Mouse (Mus musculus) kidney, embryonic 14.5 days (tissue): ENCODE measurements around the gene Dlg1. TPM values are rescaled to one million over a fixed set of nuclear protein-coding genes. Genes with fewer than 3 reads are reported as not detected.

Experiments
- ATAC-seq: fragments of 200-750 bp; cut with Nextera tagmentation; 2 replicates; pipeline ENCODE4 v1.8.0; 2017; ENCODE audit warnings: moderate number of reproducible peaks, mild to moderate bottlenecking, moderate TSS enrichment, moderate library complexity; ENCODE audit not compliant: low FRiP score, low TSS enrichment
- H3K27ac ChIP-seq: fragments of 300-500 bp; sonication (generic); 2 replicates; pipeline ENCODE4 v1.5.1; 2014; ENCODE audit warnings: low read depth, mild to moderate bottlenecking, low read length, moderate library complexity, mixed read lengths
- H3K27me3 ChIP-seq: fragments of 300-500 bp; sonication (generic); 2 replicates; pipeline ENCODE4 v1.6.1; 2014; ENCODE audit warnings: mild to moderate bottlenecking, low read length; ENCODE audit not compliant: control insufficient read depth, insufficient read depth
- H3K36me3 ChIP-seq: fragments of 300-500 bp; sonication (generic); 2 replicates; pipeline ENCODE4 v1.6.1; 2014; ENCODE audit warnings: low read length, mixed read lengths; ENCODE audit not compliant: control insufficient read depth, insufficient read depth
- H3K4me1 ChIP-seq: fragments of 300-500 bp; sonication (generic); 2 replicates; pipeline ENCODE4 v1.6.1; 2014; ENCODE audit warnings: low read length, mixed read lengths; ENCODE audit not compliant: control insufficient read depth, insufficient read depth
- H3K4me2 ChIP-seq: fragments of 300-500 bp; sonication (generic); replicated peaks from 2 replicates; pipeline ENCODE4 v1.6.1; 2014; ENCODE audit warnings: low read depth, mild to moderate bottlenecking, low read length
- H3K4me3 ChIP-seq: fragments of 300-500 bp; sonication (generic); 2 replicates; pipeline ENCODE4 v1.5.1; 2014; ENCODE audit warnings: mild to moderate bottlenecking, low read length
- H3K9ac ChIP-seq: fragments of 300-500 bp; sonication (generic); 2 replicates; pipeline ENCODE4 v1.6.1; 2014; ENCODE audit warnings: low read depth, mild to moderate bottlenecking, low read length, moderate library complexity
- H3K9me3 ChIP-seq: fragments of 300-500 bp; sonication (generic); 2 replicates; pipeline ENCODE4 v1.6.1; 2016; ENCODE audit warnings: low read length; ENCODE audit not compliant: control insufficient read depth
- WGBS: fragments of 180-500 bp; shearing (Covaris S2); extraction: QIAGEN DNeasy Blood & Tissue Kit; methylation state at CpG from one replicate; pipeline ENCODE4 v1.1.7; 2014; 5-methylcytosine and 5-hydroxymethylcytosine counted together
- polyA plus RNA-seq: library from polyadenylated mRNA; unstranded; fragments of >200 nt; fragmentation: Nextera tagmentation; extraction: Ambion mirVana; gene quantifications from 2 replicates; pipeline ENCODE4 v1.2.1, GENCODE M21; 2014

Gene Dlg1
- polyA plus RNA-seq, result 29.1 and 35.4 TPM in 2 replicates

DNA sequence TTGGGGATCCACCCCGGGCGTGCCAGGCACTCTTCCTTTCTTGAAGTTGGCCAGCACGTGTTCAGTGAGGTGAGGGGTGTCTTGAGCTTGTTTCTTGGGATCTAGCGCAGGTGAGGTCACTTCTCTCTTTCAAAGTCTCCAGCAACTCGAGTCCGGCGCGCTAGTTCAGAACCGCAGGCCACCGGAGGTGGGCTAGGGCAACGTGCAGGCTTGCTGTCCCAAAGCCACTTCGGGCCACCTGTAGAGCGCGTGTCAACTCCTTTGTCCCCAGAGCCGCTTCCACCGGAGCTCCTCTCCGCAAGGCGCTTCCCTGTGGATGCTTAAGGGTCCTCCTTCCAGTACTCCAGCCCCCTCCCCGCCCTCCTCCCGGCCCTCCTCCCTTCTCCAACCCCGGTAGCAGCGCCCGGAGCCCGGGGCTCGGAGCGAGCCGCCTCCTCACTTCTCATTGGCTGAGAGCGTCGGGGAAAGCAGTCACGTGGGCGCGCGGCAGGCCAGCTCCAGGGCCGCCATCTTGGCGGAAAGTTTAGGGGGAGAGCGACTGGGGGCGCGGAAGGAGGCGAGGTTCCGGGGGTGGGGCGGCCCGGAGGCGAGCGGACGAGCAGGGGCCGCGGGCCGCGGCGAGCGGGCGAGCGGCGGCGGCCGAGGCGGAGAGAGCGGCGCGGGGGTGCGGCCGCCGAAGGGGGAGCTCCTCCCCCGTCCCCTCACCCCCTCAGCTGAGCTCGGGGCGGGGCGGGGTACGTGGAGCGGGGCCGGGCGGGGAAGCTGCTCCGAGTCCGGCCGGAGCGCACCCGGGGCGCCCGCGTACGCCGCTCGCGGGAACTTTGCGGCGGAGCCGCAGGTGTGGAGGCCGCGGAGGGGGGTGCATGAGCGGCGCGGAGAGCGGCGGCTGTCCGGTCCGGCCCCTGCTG lies at the start of gene Dlg1:
Gene Dlg1 (plus strand): TSS at position 65 of the 908 bp plus-strand sequence.
- Histone ChIP-seq H3K4me1 (peaks cover 13% of the 10 kb centered on the region; the same call in 1 of the 2 replicates), H3K4me2 (peak within 1 kb of the TSS; percentile 72), H3K9me3 (no peaks in the 10 kb centered on the region), H3K9ac (peak within 1 kb of the TSS; percentile 90), H3K4me3 (peak within 1 kb of the TSS; percentile 92), H3K36me3 (peaks cover 21% of the 10 kb centered on the region), H3K27ac (peak within 1 kb of the TSS; percentile 91), H3K27me3 (no peaks in the 10 kb centered on the region)
- WGBS, result under 1% methylated on average over 63 of the region's 95 CpGs
- ATAC-seq, result peak; percentile 97

DNA sequence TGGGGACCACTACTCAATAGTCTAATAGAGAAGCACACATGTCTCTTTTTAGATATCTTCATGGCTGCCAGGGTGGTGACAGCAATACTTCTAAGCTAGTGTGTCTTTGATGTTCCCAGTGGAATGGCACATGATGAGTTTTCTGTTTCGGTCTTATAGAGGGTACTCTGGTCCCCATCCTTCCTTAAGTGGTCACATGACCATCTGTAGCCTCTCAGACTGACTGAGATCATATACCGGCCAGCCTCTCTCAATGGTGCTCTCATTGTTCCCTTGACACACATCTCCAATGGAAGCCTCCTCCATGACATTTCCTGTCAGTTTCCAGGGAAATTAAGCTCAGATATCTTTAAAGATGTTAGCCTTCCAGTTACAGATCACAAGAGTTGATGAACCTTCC lies 46.9 kb upstream of the Dlg1 start:
- H3K4me2 ChIP-seq, result no peak overlapping the region
- no peak for ATAC-seq
- no peak overlapping the region for H3K9ac ChIP-seq
- WGBS, result 77% methylated on average over 2 of the region's 2 CpGs
- H3K9me3 ChIP-seq, result no peaks in the 10 kb centered on the region
- peaks cover 8% of the 10 kb centered on the region for H3K4me1 ChIP-seq
- H3K27ac ChIP-seq, result no peak overlapping the region
- no peak overlapping the region for H3K4me3 ChIP-seq
- no peaks in the 10 kb centered on the region for H3K36me3 ChIP-seq
- no peaks in the 10 kb centered on the region for H3K27me3 ChIP-seq

DNA sequence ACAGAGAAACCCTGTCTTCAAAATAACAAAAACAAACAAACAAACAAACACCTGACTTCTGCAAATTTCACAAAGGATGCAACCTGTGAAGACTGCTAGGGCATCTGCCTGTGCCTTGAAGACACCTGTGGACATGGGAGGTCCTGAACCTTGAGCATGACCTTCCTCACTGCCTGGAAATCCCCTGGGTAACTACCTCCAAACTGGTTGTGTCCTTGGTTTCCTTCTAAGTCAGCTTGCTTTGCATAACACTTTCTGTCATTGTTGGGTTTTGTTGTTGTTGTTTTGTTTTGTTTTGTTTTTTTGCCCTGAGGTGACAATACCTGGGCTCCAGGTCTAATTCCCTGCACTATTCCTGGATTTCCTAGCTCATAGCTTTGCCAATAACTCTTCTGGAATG lies 46.1 kb upstream of the Dlg1 start:
- ATAC-seq, result no peak
- Histone ChIP-seq H3K27ac (no peak overlapping the region), H3K9ac (no peak overlapping the region), H3K4me3 (no peak overlapping the region), H3K9me3 (no peaks in the 10 kb centered on the region), H3K27me3 (no peaks in the 10 kb centered on the region), H3K4me1 (peaks cover 8% of the 10 kb centered on the region), H3K36me3 (no peaks in the 10 kb centered on the region), H3K4me2 (no peak overlapping the region)

DNA sequence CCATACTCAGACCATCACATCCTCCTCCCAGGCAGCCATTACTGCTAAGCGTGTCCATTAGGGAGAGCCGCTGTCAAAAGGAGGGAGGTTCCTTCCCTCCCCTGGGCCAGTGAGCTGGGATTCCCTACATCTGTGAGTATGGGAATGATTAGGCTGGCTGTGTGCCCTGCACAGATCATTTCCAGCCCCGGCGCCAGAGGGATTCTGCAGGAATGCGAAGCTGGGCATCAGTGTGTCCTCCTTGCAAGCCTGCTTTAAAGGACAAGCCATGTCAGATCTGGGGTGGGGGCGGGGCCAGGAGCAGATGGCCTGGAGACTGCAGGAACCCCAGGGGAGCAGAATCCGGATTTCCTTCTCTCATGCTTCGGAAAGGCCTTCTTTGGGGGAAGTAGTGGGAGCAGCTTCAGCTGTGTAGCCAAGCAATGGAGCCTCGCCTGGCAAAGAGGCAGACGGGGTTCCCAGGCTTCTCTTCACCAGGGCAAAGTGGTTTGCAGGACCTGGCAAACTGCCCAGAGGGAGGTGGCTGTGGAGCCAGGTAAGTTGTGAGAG lies 45.3 kb upstream of the Dlg1 start:
- no peak overlapping the region for H3K9ac ChIP-seq
- peaks cover 8% of the 10 kb centered on the region for H3K4me1 ChIP-seq
- H3K4me3 ChIP-seq, result peak overlapping the region; percentile 16; the same call in 1 of the 2 replicates
- H3K4me2 ChIP-seq, result peak overlapping the region; percentile 31
- 24% methylated on average over 10 of the region's 10 CpGs for WGBS
- no peaks in the 10 kb centered on the region for H3K27me3 ChIP-seq
- no peaks in the 10 kb centered on the region for H3K9me3 ChIP-seq
- H3K36me3 ChIP-seq, result no peaks in the 10 kb centered on the region
- ATAC-seq, result 0 out of 2 replicates have a peak, but pooled peaks have one; percentile 35
- peak overlapping the region; percentile 47; the same call in 1 of the 2 replicates for H3K27ac ChIP-seq

DNA sequence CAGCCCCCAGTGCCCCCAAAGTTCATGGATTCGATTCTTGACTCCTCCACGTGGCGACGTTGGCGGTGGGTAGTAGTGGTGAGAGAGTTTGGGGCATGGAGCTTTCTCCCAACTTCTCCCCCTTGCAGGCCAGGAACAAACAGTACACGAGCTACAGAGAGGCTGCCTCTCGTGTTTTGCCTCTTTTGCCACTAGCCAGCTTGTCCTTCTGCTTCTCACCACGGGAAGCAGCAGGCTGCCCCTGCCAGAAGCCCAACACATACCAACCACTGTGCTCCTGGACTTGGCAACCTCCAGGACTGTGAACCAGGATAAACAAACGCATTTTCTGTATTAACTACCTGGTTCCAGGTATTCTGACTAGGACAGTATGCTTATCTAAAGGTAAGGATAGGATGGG lies 44.6 kb upstream of the Dlg1 start:
- Histone ChIP-seq H3K9ac (no peak overlapping the region), H3K4me3 (no peak overlapping the region), H3K36me3 (no peaks in the 10 kb centered on the region), H3K9me3 (no peaks in the 10 kb centered on the region), H3K27me3 (no peaks in the 10 kb centered on the region), H3K4me2 (no peak overlapping the region; the same call in 1 of the 2 replicates), H3K27ac (no peak overlapping the region), H3K4me1 (peaks cover 8% of the 10 kb centered on the region)
- 74% methylated on average over 9 of the region's 9 CpGs for WGBS
- no peak for ATAC-seq

DNA sequence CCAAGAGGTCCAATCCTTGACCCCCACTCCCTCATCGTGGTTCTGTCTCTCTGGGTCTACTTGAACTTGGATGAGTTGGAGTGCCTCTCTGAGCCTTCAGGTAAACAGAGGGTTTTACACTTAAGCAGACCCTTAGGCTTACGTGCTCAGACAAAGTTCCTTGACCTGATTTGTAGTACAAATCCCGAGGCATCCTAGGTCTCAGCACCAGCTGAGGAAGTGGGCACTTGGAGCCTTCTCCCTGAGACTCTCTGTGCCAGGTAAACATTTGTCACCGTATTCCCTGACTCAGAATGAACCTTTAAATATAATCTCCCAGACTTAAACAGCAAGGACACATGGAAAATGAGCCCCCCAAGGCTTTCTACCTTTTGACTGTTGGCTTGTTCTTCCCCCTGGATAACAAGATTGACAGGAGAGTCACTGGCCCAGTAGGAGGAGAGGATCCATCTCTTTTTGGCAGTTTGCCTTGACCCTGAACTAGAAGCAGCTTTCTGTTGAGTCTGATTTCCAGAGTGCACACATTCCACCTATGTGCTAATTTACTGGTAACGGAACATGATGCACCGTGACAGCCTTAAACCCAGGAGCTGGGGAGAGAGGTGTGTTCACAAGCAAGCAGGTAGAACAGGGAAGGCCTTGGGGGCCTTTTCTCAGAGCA lies 43.4 kb upstream of the Dlg1 start:
- ATAC-seq, result no peak
- no peaks in the 10 kb centered on the region for H3K9me3 ChIP-seq
- peaks cover 8% of the 10 kb centered on the region for H3K4me1 ChIP-seq
- H3K27me3 ChIP-seq, result no peaks in the 10 kb centered on the region
- H3K36me3 ChIP-seq, result no peaks in the 10 kb centered on the region
- H3K27ac ChIP-seq, result no peak overlapping the region
- 86% methylated on average over 6 of the region's 6 CpGs for WGBS
- H3K9ac ChIP-seq, result no peak overlapping the region
- H3K4me2 ChIP-seq, result no peak overlapping the region
- no peak overlapping the region for H3K4me3 ChIP-seq

DNA sequence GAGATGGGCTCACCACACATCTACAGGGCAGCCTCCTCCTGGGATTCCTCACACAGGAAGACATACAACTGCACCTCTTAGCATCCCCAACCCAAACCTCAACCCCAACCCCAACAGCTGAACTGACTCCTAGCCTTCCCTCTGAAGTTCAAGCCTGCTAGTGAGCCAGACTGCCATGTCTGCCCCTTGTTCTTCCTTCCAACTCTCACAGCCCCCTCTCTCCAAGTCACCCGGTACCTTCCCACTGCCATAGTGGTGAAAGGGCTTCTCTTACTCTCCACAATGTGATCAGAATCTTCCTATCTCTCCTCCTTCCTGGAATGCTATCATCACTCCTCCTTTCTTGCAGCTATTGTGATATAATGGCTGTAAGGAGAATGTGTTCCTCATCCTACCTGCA lies 40.9 kb upstream of the Dlg1 start:
- no peaks in the 10 kb centered on the region for H3K36me3 ChIP-seq
- no peaks in the 10 kb centered on the region for H3K27me3 ChIP-seq
- H3K4me3 ChIP-seq, result no peak overlapping the region
- H3K9me3 ChIP-seq, result no peaks in the 10 kb centered on the region
- no peak overlapping the region for H3K4me2 ChIP-seq
- H3K27ac ChIP-seq, result no peak overlapping the region
- 100% methylated on average over 1 of the region's 1 CpGs for WGBS
- peaks cover 8% of the 10 kb centered on the region for H3K4me1 ChIP-seq
- ATAC-seq, result no peak
- H3K9ac ChIP-seq, result no peak overlapping the region

DNA sequence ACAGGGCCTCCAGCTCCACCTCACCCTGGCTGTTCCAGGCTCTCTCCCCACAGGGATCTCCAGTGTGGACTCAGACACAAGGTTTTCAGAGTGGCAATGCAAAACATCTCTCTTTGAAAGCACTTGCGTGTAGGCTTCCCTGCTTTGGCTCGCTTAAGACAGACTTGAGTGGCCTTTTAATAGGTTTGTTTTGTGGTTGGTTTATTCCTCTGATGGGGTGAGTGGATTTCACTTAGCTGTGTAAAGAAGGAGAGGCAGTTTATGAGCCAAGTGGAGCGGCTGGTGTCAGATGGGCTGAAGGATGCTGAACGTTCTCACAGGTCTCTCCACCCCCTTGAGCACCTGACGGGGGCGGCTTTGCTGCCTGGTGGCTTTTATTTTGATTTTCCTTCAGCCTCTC lies 40.1 kb upstream of the Dlg1 start:
- Histone ChIP-seq H3K9ac (no peak overlapping the region), H3K27ac (no peak overlapping the region), H3K4me1 (peaks cover under 1% of the 10 kb centered on the region), H3K27me3 (no peaks in the 10 kb centered on the region), H3K4me3 (no peak overlapping the region), H3K9me3 (no peaks in the 10 kb centered on the region), H3K36me3 (no peaks in the 10 kb centered on the region), H3K4me2 (no peak overlapping the region)
- no peak for ATAC-seq
- WGBS, result 53% methylated on average over 6 of the region's 6 CpGs

DNA sequence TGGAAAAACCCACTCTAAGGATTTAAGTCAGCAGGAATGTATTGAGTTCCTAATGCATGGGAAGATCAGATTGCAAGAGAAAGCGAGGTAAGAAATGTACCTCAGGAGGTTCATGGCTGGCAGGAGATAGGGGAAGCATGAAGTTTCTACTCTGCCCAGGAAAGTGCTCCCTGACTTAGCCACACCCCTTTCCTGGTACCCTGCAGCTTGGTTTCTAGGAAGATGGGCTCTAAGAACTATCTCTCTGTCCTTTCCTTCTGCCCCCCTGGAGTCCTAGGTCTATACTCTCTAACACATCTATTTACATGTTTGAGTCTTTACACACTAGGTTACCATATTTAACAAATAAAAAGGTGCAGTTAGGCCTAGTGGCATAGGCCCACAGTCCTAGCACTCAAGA lies 38.5 kb upstream of the Dlg1 start:
- Histone ChIP-seq H3K4me1 (no peaks in the 10 kb centered on the region), H3K27ac (no peak overlapping the region), H3K27me3 (no peaks in the 10 kb centered on the region), H3K36me3 (no peaks in the 10 kb centered on the region), H3K4me3 (no peak overlapping the region), H3K4me2 (no peak overlapping the region), H3K9ac (no peak overlapping the region), H3K9me3 (no peaks in the 10 kb centered on the region)
- ATAC-seq, result no peak
- 52% methylated on average over 1 of the region's 1 CpGs for WGBS
